Mouse (Mus musculus) cerebellum, adult 18-20 months (tissue): ENCODE measurements at regions not wholly inside any gene's neighbourhood (a gene's known extent, or its start where the extent isn't known, plus 50 kb on each side); places are given as distances from the start of the nearest gene placed in this dataset.
"Not testable (repeated sequence)": the region's sequence is repeated elsewhere in the genome, so short reads cannot be mapped to it uniquely, and the experiment has no call there.

ENCODE experiments used
- DNase-seq, 2 experiments: peaks; one replicate each; pipeline ENCODE4 v3.0.0; 2021

- no peak for DNase-seq
These were observed 191.5 kb downstream of the Kctd12 start for GRCm38 (mm10) chr14:102790916-102791315.

- no peak for DNase-seq
These were observed 200.2 kb downstream of the Kctd12 start for GRCm38 (mm10) chr14:102782227-102782626.

GRCm38 (mm10) chr14:102769716-102770115 lies 212.7 kb downstream of the Kctd12 start:
- peak; percentile 30 to 34 for DNase-seq

- DNase-seq: no peak
These were observed 233.8 kb downstream of the Kctd12 start for GRCm38 (mm10) chr14:102748687-102749086.

- no peak for DNase-seq
These were observed 240.1 kb downstream of the Kctd12 start for GRCm38 (mm10) chr14:102742331-102742730.

GRCm38 (mm10) chr14:102736656-102737055 lies 245.8 kb downstream of the Kctd12 start:
- DNase-seq: no peak

GRCm38 (mm10) chr14:102733718-102734117 lies 248.7 kb downstream of the Kctd12 start:
- not testable (repeated sequence) for DNase-seq

GRCm38 (mm10) chr14:102731746-102732145 lies 250.7 kb downstream of the Kctd12 start:
- no peak for DNase-seq

- no peak for DNase-seq
These were observed 259.8 kb downstream of the Kctd12 start for GRCm38 (mm10) chr14:102722633-102723032.

GRCm38 (mm10) chr14:102718558-102718957 lies 263.9 kb downstream of the Kctd12 start:
- DNase-seq: no peak

GRCm38 (mm10) chr14:102712600-102712999 lies 269.8 kb downstream of the Kctd12 start:
- no peak for DNase-seq

GRCm38 (mm10) chr14:102706704-102707336 lies 275.6 kb downstream of the Kctd12 start:
- DNase-seq: no peak

- no peak for DNase-seq
These were observed 281.3 kb downstream of the Kctd12 start for GRCm38 (mm10) chr14:102701108-102701507.

- no peak for DNase-seq
These were observed 282.0 kb downstream of the Kctd12 start for GRCm38 (mm10) chr14:102700457-102700856.

GRCm38 (mm10) chr14:102699015-102699414 lies 283.4 kb downstream of the Kctd12 start:
- no peak for DNase-seq

- DNase-seq: no peak
These were observed 295.6 kb downstream of the Kctd12 start for GRCm38 (mm10) chr14:102686791-102687190.

- DNase-seq: no peak
These were observed 305.9 kb downstream of the Kctd12 start for GRCm38 (mm10) chr14:102676582-102676981.

GRCm38 (mm10) chr14:102674635-102675034 lies 307.8 kb downstream of the Kctd12 start:
- no peak for DNase-seq

GRCm38 (mm10) chr14:102673724-102674123 lies 308.7 kb downstream of the Kctd12 start:
- no peak for DNase-seq

GRCm38 (mm10) chr14:102663240-102663639 lies 319.2 kb downstream of the Kctd12 start:
- no peak for DNase-seq

- DNase-seq: no peak
These were observed 322.1 kb downstream of the Kctd12 start for GRCm38 (mm10) chr14:102660351-102660750.

- DNase-seq: no peak
These were observed 326.2 kb downstream of the Kctd12 start for GRCm38 (mm10) chr14:102656235-102656634.

GRCm38 (mm10) chr14:102629601-102630000 lies 352.8 kb downstream of the Kctd12 start:
- no peak for DNase-seq

GRCm38 (mm10) chr14:102621546-102621945 lies 360.9 kb downstream of the Kctd12 start:
- DNase-seq: no peak

GRCm38 (mm10) chr14:102619056-102619455 lies 363.4 kb downstream of the Kctd12 start:
- DNase-seq: no peak
